Mouse (Mus musculus): ENCODE data around the gene Olfr93.
"Not testable (repeated sequence)": the region's sequence is repeated elsewhere in the genome, so short reads cannot be mapped to it uniquely, and the experiment has no call there.

Gene Olfr93

DNA sequence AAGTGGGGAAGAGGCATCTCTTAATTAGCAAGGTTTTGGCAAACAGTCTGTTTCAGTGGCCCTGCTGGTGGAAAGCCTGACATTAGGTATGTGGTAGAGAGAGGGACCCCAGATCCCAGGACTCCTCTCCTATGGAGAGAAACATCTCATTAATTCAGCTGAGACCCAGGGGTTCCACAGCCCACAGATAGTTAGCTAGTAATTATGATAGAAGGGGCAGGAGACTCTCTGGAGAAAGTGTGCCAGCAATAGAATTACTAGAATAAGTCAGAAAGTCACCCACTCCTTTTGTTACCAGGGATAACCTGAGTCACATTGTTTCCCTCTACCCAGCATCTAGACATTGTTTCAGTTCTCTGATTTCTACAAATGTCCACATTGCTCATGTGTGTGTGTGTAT, at the start of gene Olfr93:
Olfr93 (minus strand) TSS at position 101 of the 400 bp plus-strand sequence.
- no peak for DNase-seq (ENCODE audit: low spot score)

DNA sequence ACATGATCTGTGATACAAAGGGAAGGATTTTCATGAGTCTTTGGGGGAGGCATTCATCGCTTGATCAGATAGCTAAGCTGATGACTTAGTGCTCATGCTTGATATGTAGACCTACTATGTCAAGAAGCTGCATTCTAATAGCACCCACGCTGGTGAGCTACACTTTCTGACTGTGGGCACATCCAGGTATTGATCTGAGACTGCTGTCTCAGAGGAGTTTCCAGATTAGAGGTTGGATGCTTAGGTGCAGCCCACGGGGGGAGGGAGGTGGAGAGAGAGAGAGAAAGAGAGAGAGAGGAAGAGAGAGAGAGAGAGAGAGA, 42.6 kb upstream of the Olfr93 start:
- DNase-seq (ENCODE audit: low spot score): no peak

DNA sequence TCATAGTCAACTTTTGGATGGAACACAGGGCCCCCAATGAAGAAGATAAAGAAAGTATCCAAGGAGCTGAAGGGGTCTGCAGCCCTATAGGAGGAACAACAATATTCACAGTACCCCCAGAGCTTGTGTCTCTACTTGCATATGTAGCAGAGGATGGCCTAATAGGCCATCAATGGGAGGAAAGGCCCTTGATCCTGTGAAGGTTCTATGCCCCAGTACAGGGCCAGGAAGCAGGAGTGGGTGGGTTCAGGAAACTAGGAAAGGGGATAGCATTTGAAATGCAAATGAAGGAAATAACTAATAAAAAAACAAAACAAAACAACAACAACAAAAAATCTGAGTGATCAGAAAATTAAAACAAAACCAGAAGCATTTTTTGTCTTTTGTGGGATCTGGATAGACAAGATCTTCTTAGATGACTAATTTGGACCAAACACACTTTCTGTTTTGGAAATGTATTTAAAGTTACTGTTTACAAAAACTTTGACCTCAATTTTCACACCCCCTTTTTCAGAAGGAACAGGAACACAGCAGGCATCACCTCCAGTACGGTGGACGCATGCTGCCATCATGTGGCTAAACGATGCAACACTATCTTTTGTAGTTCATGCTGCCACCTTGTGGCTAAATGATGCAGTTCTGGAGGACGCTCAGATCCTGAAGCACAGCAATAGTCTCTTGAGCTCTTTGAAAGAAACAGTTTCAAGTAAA, 42.1 kb upstream of the Olfr93 start:
- peak; percentile 39 for DNase-seq (ENCODE audit: low spot score)

DNA sequence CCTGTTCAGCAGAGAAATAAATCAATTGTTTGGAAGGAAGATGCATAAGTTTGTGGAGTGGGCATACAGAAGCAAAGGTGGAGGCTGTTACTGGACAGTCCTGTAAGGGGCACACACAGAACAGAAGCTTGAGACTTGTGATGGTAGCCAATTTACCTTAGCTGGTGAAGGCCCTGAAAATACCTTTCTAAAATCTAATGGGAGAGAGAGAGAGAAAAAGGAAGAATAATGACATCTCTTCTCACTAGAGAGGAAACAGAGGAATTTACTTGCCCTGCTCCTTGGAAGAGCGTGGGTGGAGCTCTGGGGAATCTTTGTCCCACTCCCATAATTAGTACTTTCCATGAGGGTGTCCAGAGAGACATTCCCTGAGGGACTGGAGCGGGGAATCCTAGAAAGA, 39.6 kb upstream of the Olfr93 start, which contains the start of gene Olfr94:
Olfr94 (minus strand) TSS at position 101 of the 400 bp plus-strand sequence.
- DNase-seq (ENCODE audit: low spot score): no peak

DNA sequence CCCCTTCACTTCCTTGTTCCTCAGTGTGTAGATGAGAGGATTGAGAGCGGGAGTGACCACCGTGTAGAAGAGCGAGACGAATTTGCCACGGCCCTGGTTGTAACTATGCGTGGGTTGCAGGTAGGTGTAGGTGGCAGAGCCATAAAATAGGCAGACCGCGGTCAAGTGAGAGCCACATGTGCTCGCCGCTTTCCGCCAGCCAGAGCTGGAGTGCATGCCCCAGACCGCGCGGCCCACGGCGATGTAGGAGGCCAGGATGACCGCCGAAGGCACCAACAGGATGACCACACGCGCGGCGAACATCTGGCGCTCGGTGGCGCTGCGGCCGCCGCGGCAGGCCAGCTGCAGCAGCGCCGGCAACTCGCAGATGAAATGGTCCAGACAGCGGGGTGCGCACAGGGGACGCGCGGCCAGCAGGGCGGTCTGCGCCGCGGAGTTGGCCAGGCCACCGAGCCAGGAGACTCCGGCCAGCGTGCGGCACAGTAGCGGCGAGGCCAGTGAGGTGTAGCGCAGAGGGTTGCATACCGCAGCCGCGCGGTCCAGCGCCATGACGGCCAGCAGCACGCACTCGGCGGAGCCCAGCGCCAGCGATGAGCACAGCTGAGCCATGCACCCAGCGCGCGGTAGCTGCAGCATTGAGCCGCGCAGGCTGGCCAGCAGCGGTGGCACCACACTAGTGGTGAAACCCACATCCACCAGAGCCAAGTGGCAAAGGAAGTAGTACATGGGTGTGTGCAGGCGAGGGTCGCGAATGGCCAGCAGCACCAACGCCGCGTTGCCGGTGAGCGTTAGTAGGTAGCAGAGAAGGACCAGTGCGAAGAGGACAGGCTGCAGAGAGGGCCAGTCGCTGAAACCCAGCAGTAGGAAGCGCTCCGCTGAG, 35.8 kb upstream of the Olfr93 start:
- DNase-seq (ENCODE audit: low spot score): no peak

DNA sequence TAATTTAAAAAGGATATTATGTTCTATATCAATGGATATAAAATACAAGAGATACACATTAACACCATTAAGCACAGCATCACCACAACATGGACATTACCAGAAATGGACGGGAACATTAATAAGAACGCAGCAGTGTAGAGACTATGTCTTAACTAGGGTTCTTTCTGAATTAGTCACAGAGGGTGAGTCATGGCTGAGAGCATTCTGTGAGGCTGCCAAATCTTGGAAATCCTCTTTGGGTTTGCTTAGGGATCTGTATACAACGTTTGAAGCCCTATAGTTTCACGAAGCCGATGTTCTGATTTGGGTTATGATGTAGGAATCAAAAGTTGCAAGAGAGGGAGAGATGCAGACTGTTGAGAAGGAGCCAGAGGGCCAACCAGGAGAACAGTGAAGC, 33.5 kb upstream of the Olfr93 start:
- DNase-seq (ENCODE audit: low spot score): no peak

DNA sequence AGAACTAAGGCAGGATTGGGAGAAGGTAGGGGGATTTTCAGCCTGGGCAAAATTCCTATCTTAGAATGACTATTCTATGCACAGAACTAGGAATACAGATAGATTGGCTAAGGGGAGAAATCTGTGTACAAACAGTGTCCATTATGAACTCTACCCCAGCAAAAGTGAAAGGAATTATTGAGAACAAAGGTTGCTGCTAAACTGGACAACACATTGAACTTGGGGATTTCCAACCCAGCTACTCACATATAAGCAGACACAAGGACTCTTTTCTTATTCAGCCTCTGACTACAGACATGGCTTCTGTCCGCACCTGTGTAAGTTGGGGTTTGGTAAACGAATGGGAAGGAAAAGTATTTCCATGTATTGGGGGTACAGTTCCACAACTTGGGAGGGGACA, 32.4 kb upstream of the Olfr93 start, which contains the start of gene Ubd:
Ubd (plus strand) TSS at position 237 of the 400 bp plus-strand sequence.
- DNase-seq (ENCODE audit: low spot score): no peak

DNA sequence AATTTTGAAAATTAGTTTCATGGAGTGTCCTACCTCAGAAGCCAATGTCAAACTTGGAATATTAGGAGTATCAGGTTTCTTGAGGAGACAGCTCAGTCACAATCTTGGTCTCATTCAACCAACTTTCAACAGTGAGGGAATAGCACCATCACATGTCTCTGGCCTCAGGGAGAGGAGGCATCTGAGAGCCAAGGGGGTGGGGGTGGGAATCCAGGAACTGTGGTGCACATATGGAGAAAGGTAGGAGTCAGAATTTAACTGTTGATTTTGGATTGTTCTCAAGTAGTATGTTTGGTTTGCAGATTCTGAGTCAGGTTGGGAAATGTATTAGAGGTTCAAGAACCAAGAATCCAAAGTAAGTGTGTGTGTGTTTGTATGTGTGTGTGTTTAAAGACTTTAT, 31.7 kb upstream of the Olfr93 start:
- no peak for DNase-seq (ENCODE audit: low spot score)

DNA sequence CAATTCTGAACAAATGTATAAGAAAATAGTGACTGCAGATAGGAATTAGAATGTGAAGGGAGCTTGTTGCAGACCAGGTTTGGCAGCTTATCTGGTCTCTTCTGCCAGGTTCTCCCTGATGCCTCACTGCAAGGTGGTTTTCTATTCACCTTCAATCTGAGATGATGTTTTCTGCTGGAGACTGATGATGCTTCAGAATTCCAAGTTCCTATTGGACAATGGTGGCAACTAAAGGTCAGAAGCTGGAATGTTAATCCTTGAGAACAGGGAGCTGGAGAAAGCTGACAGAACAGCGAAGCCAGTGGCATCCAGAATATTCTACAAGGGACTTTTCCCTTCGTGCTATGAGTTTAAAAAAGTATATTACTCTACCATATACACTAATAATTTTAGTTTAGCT, 29.4 kb upstream of the Olfr93 start:
- no peak for DNase-seq (ENCODE audit: low spot score)

DNA sequence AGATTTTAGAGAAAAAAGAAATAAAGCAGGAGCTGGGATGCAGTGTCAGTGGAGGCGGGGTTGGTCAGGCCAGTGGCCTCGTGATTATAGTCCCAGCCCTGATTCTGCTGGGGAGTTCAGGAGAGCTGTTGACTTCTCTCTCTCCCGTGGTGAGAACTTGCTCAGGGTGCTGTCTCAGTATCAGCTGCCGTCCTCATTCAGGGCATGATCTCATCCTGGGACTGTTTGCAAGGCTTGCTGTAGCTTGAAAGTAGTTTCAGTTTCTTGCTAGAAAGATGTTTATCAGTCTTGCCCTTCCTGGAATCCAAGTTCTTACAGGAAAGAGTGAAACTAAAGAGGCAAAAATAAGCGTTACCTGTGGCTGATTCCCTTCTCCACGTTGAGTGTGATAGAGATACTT, 24.2 kb upstream of the Olfr93 start:
- DNase-seq (ENCODE audit: low spot score): no peak

DNA sequence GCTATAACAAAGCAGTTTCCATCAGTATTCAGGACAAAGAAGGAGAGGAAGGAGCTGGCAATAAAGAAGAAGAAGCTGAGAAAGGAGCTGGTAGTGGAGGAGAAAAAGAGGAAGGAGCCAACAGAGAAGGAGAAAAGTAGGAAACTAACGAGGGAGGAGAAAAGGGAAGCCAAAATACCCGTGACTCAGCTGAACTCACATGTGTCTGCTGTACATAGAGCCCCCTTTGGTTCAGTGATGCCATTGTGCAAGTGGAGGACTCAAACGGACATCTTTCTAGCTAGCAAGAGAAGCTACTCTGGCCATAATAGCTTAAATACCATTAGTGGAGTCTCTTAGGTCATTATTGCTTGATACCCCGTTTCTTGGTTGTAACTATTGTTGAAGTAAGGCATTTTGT, 29.9 kb downstream of the Olfr93 start:
- DNase-seq (ENCODE audit: low spot score): not testable (repeated sequence)

DNA sequence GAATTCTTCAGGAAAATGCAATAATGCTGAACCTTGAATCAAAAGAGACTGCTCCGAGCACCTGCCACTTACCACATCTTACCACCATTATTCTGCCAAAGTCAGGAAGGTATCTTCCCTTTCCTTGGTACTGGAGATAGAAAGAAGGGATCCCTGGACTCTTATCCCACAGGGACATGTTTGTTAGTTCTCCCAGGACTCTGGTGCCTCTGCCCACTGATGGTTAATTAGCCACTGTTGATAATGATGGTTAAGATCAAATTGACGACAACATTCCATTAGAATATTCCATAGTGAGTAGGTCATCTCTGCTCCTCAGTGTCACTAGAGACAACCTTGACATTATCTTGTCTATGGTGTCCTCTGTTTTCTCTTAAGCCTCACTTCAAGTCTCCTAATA, 41.3 kb downstream of the Olfr93 start, which contains the start of gene Olfr92:
Olfr92 (minus strand) TSS at position 101 of the 400 bp plus-strand sequence.
- no peak for DNase-seq (ENCODE audit: low spot score)

DNA sequence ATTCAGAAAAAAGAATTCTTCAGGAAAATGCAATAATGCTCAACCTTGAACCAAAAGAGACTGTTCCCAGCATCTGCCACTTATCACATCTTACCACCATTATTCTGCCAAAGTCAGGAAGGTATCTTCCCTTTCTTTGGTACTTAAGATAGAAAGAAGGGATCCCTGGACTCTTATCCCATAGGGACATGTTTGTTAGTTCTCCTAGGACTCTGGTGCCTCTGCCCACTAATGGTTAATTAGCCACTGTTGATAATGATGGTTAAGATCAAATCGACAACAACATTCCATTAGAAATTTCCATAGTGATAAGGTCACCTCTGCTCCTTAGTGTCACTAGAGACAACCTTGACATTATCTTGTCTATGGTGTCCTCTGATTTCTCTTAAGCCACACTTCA, 63.1 kb downstream of the Olfr93 start, which contains the start of gene Olfr91:
Olfr91 (minus strand) TSS at position 101 of the 400 bp plus-strand sequence.
- DNase-seq (ENCODE audit: low spot score): no peak

DNA sequence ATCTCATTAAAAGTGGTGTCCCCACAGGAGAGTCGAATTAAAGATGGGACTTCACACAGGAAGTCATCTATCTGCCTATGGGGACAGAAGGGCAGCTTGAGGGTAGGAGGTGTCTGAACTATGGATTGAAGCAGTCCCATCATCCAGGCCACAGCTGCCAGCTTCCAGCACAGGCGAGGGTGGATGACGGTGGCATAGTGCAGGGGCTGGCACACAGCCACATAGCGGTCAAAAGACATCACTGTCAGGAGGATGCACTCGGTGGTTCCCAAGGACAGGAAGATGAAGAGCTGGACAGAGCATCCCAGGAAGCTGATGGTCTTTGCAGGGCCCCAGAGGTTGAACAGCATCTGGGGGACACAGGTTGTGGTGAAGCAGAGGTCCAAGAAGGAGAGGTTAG, 68.0 kb downstream of the Olfr93 start:
- no peak for DNase-seq (ENCODE audit: low spot score)

DNA sequence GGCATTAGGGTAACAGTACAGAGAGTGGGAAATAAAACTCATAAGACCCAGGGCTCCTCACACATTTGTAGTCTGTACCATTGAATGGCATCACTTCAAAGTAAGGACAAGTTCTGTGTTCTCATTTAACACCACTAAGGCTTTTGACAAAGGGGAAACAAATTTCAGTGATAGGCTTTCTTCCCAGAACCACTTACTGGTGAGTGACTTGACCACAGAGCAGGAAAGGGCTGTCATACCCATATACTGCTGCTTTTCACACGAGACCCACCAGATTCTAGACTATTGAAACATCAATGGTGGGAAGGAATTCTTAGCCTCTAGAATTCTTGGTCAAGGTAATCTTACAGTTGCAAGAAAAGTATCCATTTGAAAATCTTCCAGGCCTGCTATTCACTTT, 69.1 kb downstream of the Olfr93 start:
- DNase-seq (ENCODE audit: low spot score): no peak

All from urinary bladder, postnatal 10 days (tissue).